Mouse (Mus musculus) intestine, embryonic 14.5 days (tissue): ENCODE measurements around the gene Mctp1. TPM values are rescaled to one million over a fixed set of nuclear protein-coding genes. Genes with fewer than 3 reads are reported as not detected.

Source experiments
- ATAC-seq: fragments of 200-750 bp; cut with Nextera tagmentation; replicated peaks from 2 replicates; pipeline ENCODE4 v1.8.0; 2017; ENCODE audit warnings: low read depth, moderate number of reproducible peaks, moderate TSS enrichment, moderate library complexity; ENCODE audit not compliant: low FRiP score, low TSS enrichment
- DNase-seq: peaks from one replicate; pipeline ENCODE4 v3.0.0-alpha.2; 2018; ENCODE audit warnings: low spot score
- H3K27ac ChIP-seq: fragments of 300-500 bp; sonication (generic); 2 replicates; pipeline ENCODE4 v1.5.1; 2014; ENCODE audit warnings: low read depth, mild to moderate bottlenecking, control low read depth
- H3K27me3 ChIP-seq: fragments of 300-500 bp; sonication (generic); replicated peaks from 2 replicates; pipeline ENCODE4 v1.6.1; 2014; ENCODE audit warnings: low read length, control low read depth; ENCODE audit not compliant: control insufficient read depth, insufficient read depth
- H3K36me3 ChIP-seq: fragments of 300-500 bp; sonication (generic); 2 replicates; pipeline ENCODE4 v1.6.1; 2014; ENCODE audit warnings: low read length, control low read depth; ENCODE audit not compliant: control insufficient read depth, insufficient read depth
- H3K4me1 ChIP-seq: fragments of 300-500 bp; sonication (generic); replicated peaks from 2 replicates; pipeline ENCODE4 v1.6.1; 2014; ENCODE audit warnings: low read length, control low read depth, mixed read lengths; ENCODE audit not compliant: control insufficient read depth, insufficient read depth
- H3K4me2 ChIP-seq: fragments of 300-500 bp; sonication (generic); 2 replicates; pipeline ENCODE4 v1.6.1; 2014; ENCODE audit warnings: low read length
- H3K4me3 ChIP-seq: fragments of 300-500 bp; sonication (generic); 2 replicates; pipeline ENCODE4 v1.5.1; 2014; ENCODE audit warnings: low read depth, low read length, control low read depth, mixed read lengths
- H3K9ac ChIP-seq: fragments of 300-500 bp; sonication (generic); 2 replicates; pipeline ENCODE4 v1.6.1; 2014; ENCODE audit warnings: mild to moderate bottlenecking, low read length
- H3K9me3 ChIP-seq: fragments of 300-500 bp; sonication (generic); 2 replicates; pipeline ENCODE4 v1.6.1; 2016; ENCODE audit warnings: low read length, control low read depth; ENCODE audit not compliant: control insufficient read depth
- WGBS: fragments of 180-500 bp; shearing (Covaris S2); extraction: QIAGEN DNeasy Blood & Tissue Kit; methylation state at CpG from one replicate; pipeline ENCODE4 v1.1.7; 2014; 5-methylcytosine and 5-hydroxymethylcytosine counted together
- polyA plus RNA-seq: library from polyadenylated mRNA; unstranded; fragments of >200 nt; fragmentation: Nextera tagmentation; extraction: Ambion mirVana; gene quantifications from 2 replicates; pipeline ENCODE4 v1.2.1, GENCODE M21; 2014

Mctp1 gene
- polyA plus RNA-seq, 1 experiment from 2014 or later = 0.78 TPM

DNA sequence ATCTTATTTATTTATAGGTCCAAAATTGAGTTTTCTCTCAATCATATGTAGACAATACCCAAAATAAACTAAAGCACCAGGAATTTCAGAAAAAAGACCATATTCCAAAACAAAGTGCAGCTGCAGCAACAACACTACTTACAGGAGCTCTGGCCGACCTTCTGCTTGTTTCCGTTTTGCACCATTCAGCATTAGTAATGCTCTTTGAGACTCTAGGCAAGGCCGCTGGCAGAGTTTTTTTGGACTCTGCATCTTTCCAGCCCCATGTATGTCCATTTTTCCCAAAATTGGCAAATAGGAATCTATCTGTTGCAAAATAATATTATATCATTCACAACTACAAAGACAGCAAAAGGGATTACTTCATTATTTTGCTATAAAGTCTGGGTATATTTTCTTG, 665.4 kb downstream of the Mctp1 start:
- DNase-seq = no peak
- H3K4me3 ChIP-seq = no peak overlapping the region

DNA sequence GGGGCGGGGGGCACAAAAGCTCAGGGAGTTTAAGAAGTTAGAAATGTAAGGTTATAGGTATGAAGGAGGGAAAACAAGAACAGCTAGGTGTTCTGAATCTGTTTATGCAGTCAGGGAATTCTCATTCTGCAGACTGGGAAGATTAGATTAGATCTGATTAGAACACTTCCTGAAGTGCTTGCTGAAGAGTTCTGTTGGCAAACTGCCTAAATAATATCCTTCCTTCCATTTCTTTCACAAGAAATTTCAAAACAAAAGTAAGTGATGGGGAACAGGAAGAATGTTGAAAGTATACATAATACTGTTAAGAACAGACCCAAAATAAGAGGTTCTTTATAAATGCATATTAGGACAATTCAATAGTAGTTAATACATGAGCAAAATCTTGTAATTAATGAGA, 678.9 kb downstream of the Mctp1 start:
- DNase-seq (no peak), ATAC-seq (no peak)
- H3K4me3 ChIP-seq = no peak overlapping the region
- H3K4me2 ChIP-seq = no peak overlapping the region
- 86% methylated on average over 1 of the region's 1 CpGs for WGBS
- no peak overlapping the region for H3K27ac ChIP-seq
- H3K9me3 ChIP-seq = no peaks in the 10 kb centered on the region
- no peaks in the 10 kb centered on the region for H3K27me3 ChIP-seq
- H3K36me3 ChIP-seq = no peaks in the 10 kb centered on the region; the same call in 1 of the 2 replicates
- no peaks in the 10 kb centered on the region for H3K4me1 ChIP-seq
- H3K9ac ChIP-seq = no peak overlapping the region

More for the DNA sequence above, 665.4 kb downstream of the Mctp1 start:
- Histone ChIP-seq H3K9me3 (no peaks in the 10 kb centered on the region), H3K36me3 (no peaks in the 10 kb centered on the region; the same call in 1 of the 2 replicates), H3K27ac (no peak overlapping the region), H3K27me3 (no peaks in the 10 kb centered on the region), H3K4me2 (no peak overlapping the region), H3K4me1 (peaks cover 3% of the 10 kb centered on the region; the same call in 1 of the 2 replicates), H3K9ac (no peak overlapping the region)
- no peak for ATAC-seq
- WGBS = 71% methylated on average over 3 of the region's 3 CpGs

DNA sequence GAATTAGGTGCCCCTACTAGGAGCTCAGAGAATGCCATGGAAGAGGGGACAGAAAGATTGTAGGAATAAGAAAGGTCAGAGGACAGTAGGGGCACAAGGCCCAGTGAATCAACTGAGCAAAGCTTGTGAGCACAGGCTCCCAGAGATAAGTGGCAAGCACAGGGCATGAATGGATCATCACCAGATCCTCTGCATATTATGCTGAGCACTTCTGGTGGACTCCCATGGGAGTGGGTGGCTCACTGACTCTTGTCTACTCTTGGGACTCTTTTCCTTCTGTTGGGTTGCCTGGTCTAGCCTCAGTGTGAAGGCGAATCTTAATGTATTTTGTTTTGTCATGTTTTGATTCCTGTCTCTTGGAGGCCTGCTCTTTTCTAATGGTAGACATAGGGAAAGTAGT, 684.5 kb downstream of the Mctp1 start:
- Histone ChIP-seq H3K27ac (no peak overlapping the region), H3K27me3 (no peaks in the 10 kb centered on the region), H3K9me3 (no peaks in the 10 kb centered on the region), H3K36me3 (peaks cover 7% of the 10 kb centered on the region; the same call in 1 of the 2 replicates), H3K4me2 (no peak overlapping the region), H3K4me3 (no peak overlapping the region), H3K9ac (no peak overlapping the region), H3K4me1 (no peaks in the 10 kb centered on the region)
- no peak for ATAC-seq
- 92% methylated on average over 1 of the region's 1 CpGs for WGBS
- no peak for DNase-seq

DNA sequence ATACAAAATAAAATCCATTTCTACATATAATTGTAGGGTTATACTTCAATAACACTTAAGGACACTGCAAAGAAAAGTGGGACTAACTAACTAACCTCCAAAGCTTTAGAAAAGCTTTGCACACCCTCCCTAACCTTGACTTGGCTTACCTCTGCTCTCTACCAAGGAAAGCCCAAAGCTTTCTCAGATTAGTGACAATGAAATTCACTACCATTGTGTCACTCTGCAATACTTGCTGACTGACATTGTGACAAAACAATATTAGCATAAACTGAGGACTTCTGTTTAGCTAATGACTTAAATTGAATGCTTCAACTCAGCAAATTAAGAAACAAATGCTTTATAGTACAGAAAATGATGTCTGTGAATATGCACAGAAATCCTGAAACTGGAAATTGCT, 687.7 kb downstream of the Mctp1 start:
- Histone ChIP-seq H3K27ac (no peak overlapping the region), H3K4me3 (no peak overlapping the region), H3K4me2 (no peak overlapping the region), H3K4me1 (no peaks in the 10 kb centered on the region), H3K9me3 (0 out of 2 replicates have a peak, but pooled peaks cover 4% of the 10 kb centered on the region), H3K9ac (no peak overlapping the region), H3K27me3 (no peaks in the 10 kb centered on the region), H3K36me3 (peaks cover 11% of the 10 kb centered on the region)
- ATAC-seq (no peak), DNase-seq (no peak)

Other genes starting within 250 kb of the Mctp1 start
- not detected in 2 replicates for gene Fam81b, start 79.5 kb upstream of the Mctp1 start, polyA plus RNA-seq